Mouse (Mus musculus) bone marrow macrophage, adult 2 months (primary cell): ENCODE data around the gene Dhrs3.

ENCODE experiments used
- CTCF ChIP-seq: IDR thresholded peaks from 2 replicates; pipeline ENCODE4 v1.5.1; 2012; ENCODE audit warnings: low read depth, mild to moderate bottlenecking, low read length, moderate library complexity
- POLR2A ChIP-seq: IDR thresholded peaks from 2 replicates; pipeline ENCODE4 v1.6.1; 2012; ENCODE audit warnings: mild to moderate bottlenecking, low read depth, low read length, borderline replicate concordance

GRCm38 (mm10) chr4:144882881-144883331 is 9.7 kb upstream of the Dhrs3 start:
- TF ChIP-seq POLR2A = no peak
- no peak for TF ChIP-seq CTCF
